Mouse (Mus musculus) liver, embryonic 16.5 days (tissue): Measurements from ENCODE around the gene Hhipl1. TPM values are rescaled to one million over a fixed set of nuclear protein-coding genes. Genes with fewer than 3 reads are reported as not detected.

Experiments used
- ATAC-seq: fragments of 200-750 bp; cut with Nextera tagmentation; 2 replicates; pipeline ENCODE4 v1.8.0; 2017; ENCODE audit warnings: low read depth, mild to moderate bottlenecking, moderate number of reproducible peaks, moderate library complexity
- H3K27ac ChIP-seq: fragments of 300-500 bp; sonication (generic); 2 replicates; pipeline ENCODE4 v1.5.1; 2014; ENCODE audit warnings: mild to moderate bottlenecking, low read length
- H3K27me3 ChIP-seq: fragments of 300-500 bp; sonication (generic); 2 replicates; pipeline ENCODE4 v1.6.1; 2014; ENCODE audit warnings: low read depth, low read length, mixed read lengths; ENCODE audit not compliant: control insufficient read depth, insufficient read depth
- H3K36me3 ChIP-seq: fragments of 300-500 bp; sonication (generic); 2 replicates; pipeline ENCODE4 v1.6.1; 2014; ENCODE audit warnings: mild to moderate bottlenecking; ENCODE audit not compliant: control insufficient read depth, insufficient read depth
- H3K4me1 ChIP-seq: fragments of 300-500 bp; sonication (generic); 2 replicates; pipeline ENCODE4 v1.6.1; 2014; ENCODE audit warnings: low read depth, low read length, mixed read lengths; ENCODE audit not compliant: control insufficient read depth
- H3K4me2 ChIP-seq: fragments of 300-500 bp; sonication (generic); 2 replicates; pipeline ENCODE4 v1.6.1; 2014; ENCODE audit warnings: low read depth, low read length, mixed read lengths
- H3K4me3 ChIP-seq: fragments of 300-500 bp; sonication (generic); 2 replicates; pipeline ENCODE4 v1.5.1; 2014; ENCODE audit warnings: low read depth, mild to moderate bottlenecking, low read length
- H3K9ac ChIP-seq: fragments of 300-500 bp; sonication (generic); 2 replicates; pipeline ENCODE4 v1.6.1; 2014; ENCODE audit warnings: low read depth, low read length
- H3K9me3 ChIP-seq: fragments of 300-500 bp; sonication (generic); replicated peaks from 2 replicates; pipeline ENCODE4 v1.6.1; 2016; ENCODE audit warnings: low read length; ENCODE audit not compliant: control insufficient read depth
- WGBS: fragments of 180-500 bp; shearing (Covaris S2); extraction: QIAGEN DNeasy Blood & Tissue Kit; methylation state at CpG from one replicate; pipeline ENCODE4 v1.1.7; 2014; ENCODE audit not compliant: insufficient replicate concordance; 5-methylcytosine and 5-hydroxymethylcytosine counted together
- polyA plus RNA-seq: library from polyadenylated mRNA; unstranded; fragments of >200 nt; fragmentation: Nextera tagmentation; extraction: Ambion mirVana; gene quantifications from 2 replicates; pipeline ENCODE4 v1.2.1, GENCODE M21; 2015

Gene Hhipl1
- polyA plus RNA-seq, 1 experiment from 2014 or later: 0.05 TPM

- no peak overlapping the region for H3K9ac ChIP-seq
- H3K36me3 ChIP-seq: no peaks in the 10 kb centered on the region
- 73% methylated on average over 13 of the region's 13 CpGs for WGBS
- no peak overlapping the region for H3K4me2 ChIP-seq
- H3K27ac ChIP-seq: no peak overlapping the region
- H3K4me1 ChIP-seq: no peaks in the 10 kb centered on the region
- H3K27me3 ChIP-seq: no peaks in the 10 kb centered on the region
- H3K4me3 ChIP-seq: no peak overlapping the region
- no peaks in the 10 kb centered on the region for H3K9me3 ChIP-seq
- no peak for ATAC-seq
Observed at GRCm38 (mm10) chr12:108378379-108379133, 72.5 kb downstream of the Hhipl1 start.

Other genes starting within 250 kb of the Hhipl1 start
- 52.6 and 53.2 TPM in 2 replicates for gene Setd3, start 127.0 kb upstream of the Hhipl1 start, polyA plus RNA-seq
- gene Ccnk, start 126.7 kb upstream of the Hhipl1 start, polyA plus RNA-seq: 1.4 TPM in 2 replicates
- gene Ccdc85c, start 30.8 kb upstream of the Hhipl1 start, polyA plus RNA-seq: 1.2 and 1.3 TPM in 2 replicates
- 0.25 TPM in 2 replicates for gene Cyp46a1, start 28.1 kb downstream of the Hhipl1 start, polyA plus RNA-seq
- gene Eml1, start 64.7 kb downstream of the Hhipl1 start, polyA plus RNA-seq: 6.4 TPM in 2 replicates
- 7.7 and 8.0 TPM in 2 replicates for gene Evl, start 248.4 kb downstream of the Hhipl1 start, polyA plus RNA-seq